Mouse (Mus musculus) E14TG2a.4 (cell line): ENCODE results near the gene Herc1.

Source experiments
- CTCF ChIP-seq: conservative IDR thresholded peaks from 2 replicates; pipeline ENCODE4 v1.5.1; 2014; ENCODE audit warnings: low read length
- NANOG ChIP-seq: IDR thresholded peaks from 2 replicates; pipeline ENCODE4 v1.6.1; 2014; ENCODE audit warnings: borderline replicate concordance, low read length, mixed read lengths

GRCm38 (mm10) chr9:66517746-66518145, 167.5 kb downstream of the Herc1 start:
- TF ChIP-seq CTCF (no peak), NANOG (no peak)
